Mouse (Mus musculus): ENCODE results near the gene Slc31a1. TPM values are rescaled to one million over a fixed set of nuclear protein-coding genes. Genes with fewer than 3 reads are reported as not detected.
A peak's percentile ranks its signal among the peaks of the same experiment; 100 is the strongest.

Slc31a1 gene
- polyA plus RNA-seq, 1 experiment from 2014 or later: 41.2 TPM

DNA sequence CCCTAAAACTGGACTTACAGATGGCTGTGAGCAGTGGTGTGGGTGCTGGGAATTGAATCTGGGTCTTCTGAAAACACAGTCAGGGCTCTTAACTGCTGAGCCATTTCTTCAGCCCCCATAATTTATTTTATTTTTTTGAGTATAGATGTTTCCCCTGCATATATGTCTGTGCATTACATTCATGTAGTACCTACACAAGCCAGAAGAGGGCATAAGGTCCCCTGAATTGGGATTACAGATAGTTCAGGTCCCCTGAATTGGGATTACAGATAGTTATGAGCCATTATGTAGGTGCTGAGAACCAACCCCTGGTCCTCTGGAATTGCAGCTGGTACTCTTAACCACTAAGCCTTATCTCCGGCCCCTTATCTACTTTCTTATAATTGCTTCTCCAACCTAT, 16.5 kb upstream of the Slc31a1 start:
- WGBS: 82% methylated on average over 1 of the region's 1 CpGs
- no peaks in the 10 kb centered on the region for H3K27me3 ChIP-seq (replicated peaks)
- H3K36me3 ChIP-seq: peaks cover 56% of the 10 kb centered on the region

DNA sequence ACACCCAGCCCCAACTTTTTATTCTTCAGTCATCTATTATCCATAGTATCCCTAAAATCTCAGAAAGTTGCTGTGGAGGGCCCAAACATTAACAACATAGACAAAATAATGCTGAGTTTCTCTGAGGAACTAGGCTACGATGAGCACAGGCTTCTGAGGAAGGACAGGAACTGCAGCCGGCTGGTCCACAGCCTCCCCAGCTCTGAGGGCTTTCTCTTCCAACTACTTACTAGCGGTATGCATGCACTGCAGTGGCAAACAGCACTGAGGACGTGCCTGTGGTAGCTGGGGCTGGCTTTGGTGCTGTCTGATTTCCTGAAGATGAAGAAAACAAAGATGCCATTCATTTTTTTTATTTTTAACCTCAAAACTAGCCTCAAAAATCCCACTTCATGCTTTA, 14.7 kb upstream of the Slc31a1 start:
- Histone ChIP-seq H3K9me3 (peaks cover 3% of the 10 kb centered on the region; the same call in 1 of the 2 replicates), H3K27me3 (replicated peaks) (no peaks in the 10 kb centered on the region), H3K4me2 (no peak overlapping the region), H3K9ac (no peak overlapping the region), H3K36me3 (peaks cover 53% of the 10 kb centered on the region), H3K4me1 (peaks cover 12% of the 10 kb centered on the region; the same call in 1 of the 2 replicates), H3K4me3 (no peak overlapping the region), H3K27ac (replicated peaks) (no peak overlapping the region)
- no peak for ATAC-seq (ENCODE audit: extremely low read depth, insufficient number of reproducible peaks, low FRiP score, low TSS enrichment)
- 70% methylated on average over 4 of the region's 4 CpGs for WGBS

More for the DNA sequence above, 16.5 kb upstream of the Slc31a1 start:
- Histone ChIP-seq H3K9ac (no peak overlapping the region), H3K9me3 (peaks cover 3% of the 10 kb centered on the region; the same call in 1 of the 2 replicates), H3K4me3 (no peak overlapping the region), H3K27ac (replicated peaks) (no peak overlapping the region), H3K4me1 (peaks cover 10% of the 10 kb centered on the region; the same call in 1 of the 2 replicates), H3K4me2 (no peak overlapping the region)
- ATAC-seq (ENCODE audit: extremely low read depth, insufficient number of reproducible peaks, low FRiP score, low TSS enrichment): no peak

DNA sequence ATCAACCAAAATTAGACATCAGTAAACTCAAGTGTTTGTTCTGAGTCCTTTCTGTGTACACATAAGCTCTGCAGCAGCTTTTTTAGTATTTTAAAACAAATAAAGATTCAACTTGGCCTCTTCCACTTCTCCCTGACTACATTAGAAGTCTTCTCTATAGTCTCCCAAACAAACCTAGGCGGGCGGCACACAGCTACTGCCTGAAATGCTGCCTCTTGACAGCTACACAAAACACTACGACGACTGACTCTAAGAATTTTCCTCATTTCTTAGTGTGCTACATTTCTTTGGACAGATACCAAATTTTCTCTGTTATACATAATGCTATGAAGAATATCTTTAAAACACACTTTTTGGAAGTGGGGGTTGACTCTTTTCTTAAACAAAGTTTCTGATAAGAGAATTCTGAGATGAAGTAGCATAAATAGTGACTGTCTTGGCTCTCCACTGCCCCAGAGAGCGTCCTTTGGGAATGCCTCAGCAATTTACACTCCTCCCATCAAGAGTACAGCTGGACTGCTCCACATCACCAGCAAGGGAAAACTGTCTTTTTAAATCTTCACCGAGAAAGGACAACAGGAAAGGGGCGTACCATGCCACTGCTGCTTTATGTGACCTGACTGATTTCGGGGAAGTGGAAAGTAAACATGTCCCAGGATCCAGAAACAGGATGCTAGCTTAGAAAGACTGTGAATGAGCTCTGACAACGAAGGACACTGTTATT, 12.8 kb upstream of the Slc31a1 start:
- H3K4me3 ChIP-seq: no peak overlapping the region
- H3K27me3 ChIP-seq (replicated peaks): no peaks in the 10 kb centered on the region
- no peak overlapping the region for H3K9ac ChIP-seq
- H3K4me2 ChIP-seq: peak overlapping the region; percentile 22
- 53% methylated on average over 9 of the region's 9 CpGs for WGBS
- peak overlapping the region; percentile 79 for H3K27ac ChIP-seq (replicated peaks)
- peaks cover 12% of the 10 kb centered on the region; the same call in 1 of the 2 replicates for H3K4me1 ChIP-seq
- peaks cover 58% of the 10 kb centered on the region for H3K36me3 ChIP-seq
- ATAC-seq (ENCODE audit: extremely low read depth, insufficient number of reproducible peaks, low FRiP score, low TSS enrichment): no peak
- H3K9me3 ChIP-seq: peaks cover 3% of the 10 kb centered on the region; the same call in 1 of the 2 replicates

DNA sequence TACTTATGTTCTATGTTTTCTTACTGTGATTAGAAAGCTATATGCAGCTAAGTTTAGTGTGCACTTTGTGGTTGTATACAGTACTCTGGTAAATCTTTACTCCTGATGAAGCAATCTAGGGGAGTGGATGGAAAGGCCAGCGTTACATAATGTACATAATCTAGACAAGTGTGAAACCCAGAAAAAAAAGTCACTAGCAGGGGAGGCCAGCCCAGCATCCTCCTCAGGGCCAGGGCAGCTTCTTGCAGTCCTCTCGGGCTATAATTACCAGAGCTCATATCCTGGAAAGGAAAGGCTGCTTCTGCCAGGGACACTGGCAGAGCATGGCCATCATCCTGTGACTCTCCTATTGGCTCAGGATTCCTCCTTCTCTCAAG, 12.2 kb upstream of the Slc31a1 start:
- H3K27me3 ChIP-seq (replicated peaks): no peaks in the 10 kb centered on the region
- H3K4me3 ChIP-seq: no peak overlapping the region
- H3K9ac ChIP-seq: no peak overlapping the region
- peaks cover 3% of the 10 kb centered on the region; the same call in 1 of the 2 replicates for H3K9me3 ChIP-seq
- no peak for ATAC-seq (ENCODE audit: extremely low read depth, insufficient number of reproducible peaks, low FRiP score, low TSS enrichment)
- H3K4me2 ChIP-seq: peak overlapping the region; percentile 22
- 47% methylated on average over 2 of the region's 2 CpGs for WGBS
- H3K4me1 ChIP-seq: peaks cover 12% of the 10 kb centered on the region; the same call in 1 of the 2 replicates
- H3K27ac ChIP-seq (replicated peaks): peak overlapping the region; percentile 79
- peaks cover 54% of the 10 kb centered on the region for H3K36me3 ChIP-seq

DNA sequence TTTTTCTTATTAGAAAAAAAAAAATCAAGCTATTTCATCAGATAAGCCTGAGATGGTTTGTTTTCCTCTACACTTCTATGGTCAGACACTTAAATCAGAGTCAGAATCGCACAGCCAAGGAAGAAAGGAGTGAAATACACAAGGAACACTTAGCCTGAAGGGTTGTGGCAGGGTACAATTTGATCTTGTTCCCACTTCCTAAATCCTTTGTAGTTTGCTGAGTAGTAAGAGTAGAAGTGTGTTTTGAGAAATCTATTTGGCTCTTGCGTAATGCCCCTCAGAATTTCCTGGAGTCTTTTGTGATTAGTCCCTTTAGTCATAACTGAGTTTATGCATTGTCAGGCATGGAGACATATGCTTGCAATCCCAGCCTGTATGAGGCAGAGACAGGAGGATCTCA, 11.2 kb upstream of the Slc31a1 start:
- Histone ChIP-seq H3K9ac (no peak overlapping the region), H3K36me3 (peaks cover 51% of the 10 kb centered on the region), H3K9me3 (no peaks in the 10 kb centered on the region), H3K27ac (replicated peaks) (peak overlapping the region; percentile 32; the same call in 1 of the 2 replicates), H3K27me3 (replicated peaks) (no peaks in the 10 kb centered on the region), H3K4me2 (no peak overlapping the region), H3K4me1 (peaks cover 12% of the 10 kb centered on the region; the same call in 1 of the 2 replicates), H3K4me3 (no peak overlapping the region)
- WGBS: 91% methylated on average over 2 of the region's 2 CpGs
- ATAC-seq (ENCODE audit: extremely low read depth, insufficient number of reproducible peaks, low FRiP score, low TSS enrichment): no peak

DNA sequence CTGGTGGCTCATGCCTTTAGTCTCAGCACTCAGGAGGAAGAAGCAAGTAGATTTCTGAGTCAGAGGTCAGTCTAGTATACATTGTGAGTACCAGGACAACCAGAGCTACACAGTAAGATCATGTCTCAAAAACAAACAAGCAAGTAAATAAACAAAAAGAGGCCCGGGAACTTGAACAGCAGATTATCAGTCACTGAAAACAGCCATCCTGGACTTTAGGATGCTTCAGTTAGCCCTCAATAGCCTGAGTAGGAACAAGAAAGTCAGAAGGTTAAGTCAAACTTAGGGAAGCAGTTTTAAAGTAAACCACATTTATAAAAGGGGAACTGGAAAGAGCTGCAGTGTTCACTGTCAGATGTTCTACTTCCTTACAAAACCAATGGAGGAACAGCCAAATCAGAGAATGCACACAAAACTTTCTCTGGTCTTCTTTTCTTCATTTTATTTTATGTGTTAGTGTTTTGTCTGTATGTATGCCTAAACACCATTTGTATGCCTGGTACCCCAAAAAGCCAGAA, 2.8 kb upstream of the Slc31a1 start:
- peaks cover 20% of the 10 kb centered on the region for H3K36me3 ChIP-seq
- H3K9ac ChIP-seq: no peak overlapping the region
- no peak overlapping the region for H3K4me3 ChIP-seq
- no peak overlapping the region for H3K4me2 ChIP-seq
- no peaks in the 10 kb centered on the region for H3K27me3 ChIP-seq (replicated peaks)
- H3K9me3 ChIP-seq: no peaks in the 10 kb centered on the region
- ATAC-seq (ENCODE audit: extremely low read depth, insufficient number of reproducible peaks, low FRiP score, low TSS enrichment): no peak
- WGBS: 96% methylated on average over 1 of the region's 1 CpGs
- no peak overlapping the region for H3K27ac ChIP-seq (replicated peaks)
- H3K4me1 ChIP-seq: peaks cover 24% of the 10 kb centered on the region

DNA sequence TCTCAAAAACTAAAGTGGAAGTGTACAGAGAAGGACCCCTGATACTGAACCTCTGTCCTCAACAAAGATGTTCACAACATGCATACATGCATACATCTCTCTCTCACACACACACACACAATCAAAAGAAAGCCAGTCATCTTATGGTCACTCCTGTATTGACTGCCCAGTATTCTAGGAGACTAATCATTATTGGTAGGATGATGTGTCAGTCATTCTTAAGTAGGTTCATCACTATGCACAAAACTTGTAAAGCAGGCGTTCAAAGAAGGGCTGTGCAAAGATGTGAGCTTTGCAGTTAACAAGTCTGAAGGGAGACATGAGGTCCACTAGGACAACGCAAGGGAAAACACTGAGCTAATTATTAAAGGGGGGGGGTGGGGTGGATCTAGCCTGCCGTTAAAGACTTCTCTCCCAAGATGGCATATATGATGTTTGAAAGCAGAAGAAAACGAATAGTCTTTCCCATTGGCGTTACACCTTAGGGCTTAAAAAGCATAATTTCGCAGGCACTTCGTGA, 1.2 kb upstream of the Slc31a1 start:
- no peaks in the 10 kb centered on the region for H3K27me3 ChIP-seq (replicated peaks)
- H3K4me2 ChIP-seq: peak overlapping the region; percentile 81
- WGBS: 44% methylated on average over 7 of the region's 7 CpGs
- H3K27ac ChIP-seq (replicated peaks): no peak overlapping the region
- no peaks in the 10 kb centered on the region for H3K9me3 ChIP-seq
- H3K36me3 ChIP-seq: peaks cover 15% of the 10 kb centered on the region
- H3K4me3 ChIP-seq: peak overlapping the region; percentile 80
- ATAC-seq (ENCODE audit: extremely low read depth, insufficient number of reproducible peaks, low FRiP score, low TSS enrichment): no peak
- peak overlapping the region; percentile 85 for H3K9ac ChIP-seq
- peaks cover 24% of the 10 kb centered on the region for H3K4me1 ChIP-seq

DNA sequence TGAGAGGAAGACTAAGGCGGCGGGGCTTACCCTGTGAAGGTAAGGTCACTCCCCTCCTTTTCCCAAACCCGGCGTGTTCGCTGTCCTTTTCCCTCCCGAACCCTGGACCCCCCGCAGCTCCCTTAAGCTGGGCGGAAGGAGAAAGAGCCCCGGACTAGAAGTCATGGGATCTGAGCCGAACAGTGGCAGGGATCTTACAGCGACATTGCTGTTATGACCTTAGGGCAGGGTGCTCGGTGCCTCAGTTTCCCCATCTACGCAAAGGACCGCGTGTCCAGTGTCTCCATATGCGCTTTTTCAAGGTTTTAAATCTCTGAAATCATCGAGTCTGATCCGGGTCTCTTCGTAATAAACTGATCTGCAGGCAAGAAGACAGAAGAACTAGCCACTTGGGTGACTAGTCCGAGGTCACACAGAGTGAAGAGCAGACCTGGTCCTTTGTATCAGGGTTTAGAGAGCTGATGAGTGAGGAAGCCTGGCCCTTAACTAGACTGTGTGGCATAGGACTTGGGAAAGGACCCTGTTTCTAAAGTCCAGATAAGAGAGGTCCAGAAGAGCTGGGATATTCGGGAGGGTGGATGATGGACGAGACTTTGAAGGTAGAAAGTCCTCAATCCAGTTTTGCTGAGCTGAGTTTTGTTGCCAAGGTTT, 403 bp downstream of the Slc31a1 start:
- ATAC-seq (ENCODE audit: extremely low read depth, insufficient number of reproducible peaks, low FRiP score, low TSS enrichment): no peak; the same call in 1 of the 2 replicates
- Histone ChIP-seq H3K4me2 (peak overlapping the region; percentile 81), H3K27ac (replicated peaks) (peak overlapping the region; percentile 80), H3K9ac (peak overlapping the region; percentile 87), H3K4me3 (peak overlapping the region; percentile 80), H3K9me3 (no peaks in the 10 kb centered on the region), H3K27me3 (replicated peaks) (no peaks in the 10 kb centered on the region), H3K36me3 (peaks cover 15% of the 10 kb centered on the region), H3K4me1 (peaks cover 24% of the 10 kb centered on the region)
- under 1% methylated on average over 22 of the region's 22 CpGs for WGBS

DNA sequence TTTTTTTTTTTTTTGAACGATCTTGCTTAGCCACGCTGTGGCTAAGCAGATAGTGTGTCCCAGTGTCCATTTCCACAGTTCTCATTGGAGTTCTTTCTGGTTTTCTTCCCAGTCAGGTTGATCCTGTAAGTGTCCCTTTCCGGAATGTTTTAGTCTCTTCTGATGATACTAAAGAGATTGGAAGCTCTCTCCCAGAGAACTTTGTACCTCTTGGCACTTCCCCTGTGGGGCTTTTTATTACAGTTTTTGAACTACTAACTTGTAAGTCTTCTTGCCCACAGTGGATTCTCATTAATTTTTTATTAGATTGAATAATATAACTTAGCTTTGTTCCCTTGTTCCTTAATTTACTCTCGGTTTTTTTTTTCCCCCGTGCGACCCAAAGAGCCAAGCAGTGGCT, 1.0 kb downstream of the Slc31a1 start:
- H3K9ac ChIP-seq: peak overlapping the region; percentile 87
- H3K4me1 ChIP-seq: peaks cover 24% of the 10 kb centered on the region
- no peaks in the 10 kb centered on the region for H3K9me3 ChIP-seq
- H3K4me2 ChIP-seq: peak overlapping the region; percentile 81
- WGBS: 19% methylated on average over 6 of the region's 6 CpGs
- H3K36me3 ChIP-seq: peaks cover 13% of the 10 kb centered on the region
- ATAC-seq (ENCODE audit: extremely low read depth, insufficient number of reproducible peaks, low FRiP score, low TSS enrichment): no peak
- H3K27me3 ChIP-seq (replicated peaks): no peaks in the 10 kb centered on the region
- H3K27ac ChIP-seq (replicated peaks): peak overlapping the region; percentile 55
- peak overlapping the region; percentile 80 for H3K4me3 ChIP-seq

DNA sequence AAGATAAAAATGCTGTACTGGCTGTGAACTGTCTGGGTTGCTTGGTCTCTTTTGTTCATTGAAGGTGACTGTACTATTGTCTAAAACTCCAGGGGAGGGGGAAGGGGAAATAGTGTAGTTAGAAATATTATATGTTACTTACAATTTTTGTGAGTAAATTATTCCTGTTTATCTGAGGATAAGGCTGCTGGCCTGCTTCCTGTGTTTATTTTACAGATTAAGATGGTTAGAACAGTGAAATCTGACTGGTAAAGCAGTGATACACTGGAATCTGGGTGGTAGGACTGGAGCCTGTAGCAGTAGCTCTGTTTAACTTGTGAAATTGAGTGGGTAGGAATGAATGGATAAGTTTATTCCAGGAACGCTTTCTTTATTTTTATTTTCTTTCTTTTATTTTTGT, 1.5 kb downstream of the Slc31a1 start:
- Histone ChIP-seq H3K9me3 (no peaks in the 10 kb centered on the region), H3K27ac (replicated peaks) (peak overlapping the region; percentile 55), H3K4me1 (peaks cover 24% of the 10 kb centered on the region), H3K36me3 (peaks cover 9% of the 10 kb centered on the region), H3K4me3 (peak overlapping the region; percentile 80), H3K4me2 (peak overlapping the region; percentile 81), H3K9ac (peak overlapping the region; percentile 87), H3K27me3 (replicated peaks) (no peaks in the 10 kb centered on the region)
- no peak for ATAC-seq (ENCODE audit: extremely low read depth, insufficient number of reproducible peaks, low FRiP score, low TSS enrichment)
- 79% methylated on average over 1 of the region's 1 CpGs for WGBS

DNA sequence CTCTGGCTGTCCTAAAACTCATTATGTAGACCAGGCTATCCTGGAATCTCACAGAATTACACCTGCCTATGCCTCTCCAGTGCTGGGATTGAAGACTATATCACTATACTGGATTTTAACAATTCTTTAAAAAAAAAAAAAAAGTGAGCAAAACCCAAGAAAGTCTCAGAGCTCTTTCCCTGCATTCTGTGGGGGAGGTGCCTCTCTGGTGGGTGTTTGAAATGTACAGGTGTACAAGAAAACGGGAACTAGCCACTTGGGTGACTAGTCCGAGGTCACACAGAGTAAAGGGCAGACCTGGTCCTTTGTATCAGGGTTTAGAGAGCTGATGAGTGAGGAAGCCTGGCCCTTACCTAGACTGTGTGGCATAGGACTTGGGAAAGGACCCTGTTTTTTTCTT, 1.9 kb downstream of the Slc31a1 start:
- Histone ChIP-seq H3K4me1 (peaks cover 24% of the 10 kb centered on the region), H3K9ac (no peak overlapping the region; the same call in 1 of the 2 replicates), H3K36me3 (peaks cover 7% of the 10 kb centered on the region), H3K27ac (replicated peaks) (no peak overlapping the region), H3K4me3 (peak overlapping the region; percentile 80; the same call in 1 of the 2 replicates), H3K9me3 (no peaks in the 10 kb centered on the region), H3K27me3 (replicated peaks) (no peaks in the 10 kb centered on the region), H3K4me2 (peak overlapping the region; percentile 81)
- 85% methylated on average over 2 of the region's 2 CpGs for WGBS
- no peak for ATAC-seq (ENCODE audit: extremely low read depth, insufficient number of reproducible peaks, low FRiP score, low TSS enrichment)

Measured in heart, embryonic 13.5 days (tissue).